Mouse (Mus musculus): Measurements from ENCODE around the gene Rgl3.

DNA sequence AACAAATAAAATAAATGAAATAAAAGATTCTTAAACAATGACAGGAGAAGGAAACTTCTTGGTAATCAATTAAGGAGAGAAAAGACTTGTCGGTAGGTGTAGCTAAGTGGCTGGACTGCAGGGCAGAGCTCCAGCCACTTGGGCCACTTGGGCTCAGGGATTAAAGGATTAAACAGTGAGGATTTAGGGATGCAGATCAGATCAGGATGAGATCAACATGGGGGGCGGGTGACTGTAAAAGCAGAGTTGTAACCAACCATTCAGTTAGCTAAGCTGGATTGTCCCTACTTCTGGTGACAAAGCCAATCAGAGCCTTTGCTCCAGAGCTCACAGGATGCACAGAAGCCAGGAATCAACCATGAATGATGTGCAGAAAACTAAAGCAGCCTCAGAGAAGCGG, 5.3 kb downstream of the Rgl3 start:
- TF ChIP-seq CTCF (IDR thresholded peaks at IDR 0.05; ENCODE audit: control insufficient read depth, insufficient read depth, insufficient replicate concordance, low read depth, low read length) (no peak), POLR2A (IDR thresholded peaks at IDR 0.05; ENCODE audit: control insufficient read depth, low read depth, low read length) (no peak)

All from testis, adult 2 months (tissue).